ENCODE assay signal across 17 mouse cellular contexts in the genomic region with DNA sequence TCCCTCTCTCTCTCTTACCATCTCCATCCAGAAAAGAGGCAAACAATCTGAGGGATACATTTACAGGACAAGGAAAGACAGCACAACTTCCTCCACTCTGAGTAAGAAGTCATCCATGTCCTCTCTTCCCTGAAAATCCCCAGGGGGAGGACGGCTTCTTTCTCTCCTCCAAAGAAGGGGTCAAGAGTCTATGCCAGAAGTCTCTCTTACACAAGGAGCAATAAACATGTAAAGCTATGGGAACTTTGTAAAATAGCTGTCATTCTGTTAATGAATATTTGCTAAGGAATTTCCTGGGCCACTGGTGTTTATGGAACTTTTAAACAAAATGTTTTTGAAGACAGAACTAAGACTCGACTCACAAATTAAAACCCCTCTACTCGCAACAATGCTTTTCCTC.
A peak's percentile ranks its signal among the peaks of the same experiment; 100 is the strongest.
DNase-seq lines count a peak whose midpoint lies in the region; ATAC-seq lines count a peak whose summit lies in the region.
"Had no signal": no experiment of that assay in that cellular context is flagged by ENCODE, and none has a peak within 500 bp of the region (broad histone marks: within the 10 kb centered on the region; RNA-seq: fewer than 3 reads in every experiment).

No protein-coding gene starts in this region.

- no peaks in the 10 kb centered on the region for H3K27me3 ChIP-seq in embryonic facial prominence, embryonic 15.5 days
- H3K27me3 ChIP-seq in embryonic facial prominence, embryonic 10.5 days (replicated peaks; ENCODE audit: low read depth, poor library complexity, severe bottlenecking) = no peaks in the 10 kb centered on the region
- no peaks in the 10 kb centered on the region for H3K27me3 ChIP-seq in lung, embryonic 15.5 days
- H3K27me3 ChIP-seq in hindbrain, embryonic 10.5 days (ENCODE audit: insufficient read depth, poor library complexity, severe bottlenecking) = no peaks in the 10 kb centered on the region
- H3K27me3 ChIP-seq: CH12.LX; liver, embryonic 13.5 days had no signal

- H3K27ac ChIP-seq in embryonic facial prominence, embryonic 15.5 days (replicated peaks) = 0 out of 2 replicates have a peak overlapping the region, but pooled peaks have one; percentile 51
- no peak overlapping the region for H3K27ac ChIP-seq in embryonic facial prominence, embryonic 10.5 days (replicated peaks)
- H3K27ac ChIP-seq in lung, embryonic 15.5 days = peak overlapping the region; percentile 49
- H3K27ac ChIP-seq in hindbrain, embryonic 10.5 days = no peak overlapping the region
- H3K27ac ChIP-seq: liver, embryonic 13.5 days had no signal

- H3K4me2 ChIP-seq in embryonic facial prominence, embryonic 15.5 days (replicated peaks) = no peak overlapping the region
- no peak overlapping the region for H3K4me2 ChIP-seq in lung, embryonic 15.5 days
- H3K4me2 ChIP-seq: liver, embryonic 13.5 days; midbrain, embryonic 11.5 days had no signal

- no peaks in the 10 kb centered on the region for H3K9me3 ChIP-seq in embryonic facial prominence, embryonic 15.5 days (replicated peaks)
- no peaks in the 10 kb centered on the region for H3K9me3 ChIP-seq in embryonic facial prominence, embryonic 10.5 days
- no peaks in the 10 kb centered on the region for H3K9me3 ChIP-seq in lung, embryonic 15.5 days
- H3K9me3 ChIP-seq in hindbrain, embryonic 10.5 days = no peaks in the 10 kb centered on the region
- H3K9me3 ChIP-seq: liver, embryonic 13.5 days had no signal

- no peak overlapping the region for H3K9ac ChIP-seq in embryonic facial prominence, embryonic 15.5 days
- H3K9ac ChIP-seq in lung, embryonic 15.5 days = no peak overlapping the region
- H3K9ac ChIP-seq: liver, embryonic 13.5 days had no signal

- no peak for DNase-seq in embryonic facial prominence, embryonic 10.5 days (ENCODE audit: low spot score)
- no peak for DNase-seq in lung, postnatal 4 days
- DNase-seq in lung, postnatal 14 days = peak; percentile 23
- DNase-seq in thymus, postnatal 25 days = no peak
- no peak for DNase-seq in thymus, adult 18-20 months
- DNase-seq in hindbrain, embryonic 10.5 days (ENCODE audit: low spot score) = no peak
- DNase-seq: adrenal gland, adult 2 months; cerebellum, adult 9-11 months; heart, postnatal 10 days; liver, embryonic 13.5 days; right cerebral cortex, adult 18-20 months had no signal

- ATAC-seq in embryonic facial prominence, embryonic 15.5 days (ENCODE audit: insufficient number of reproducible peaks, low FRiP score, low TSS enrichment, low read depth) = no peak
- peak; percentile 60; the same call in 1 of the 2 replicates for ATAC-seq in lung, embryonic 15.5 days (ENCODE audit: borderline replicate concordance, extremely low read depth, low FRiP score, low TSS enrichment)
- ATAC-seq: inflammation-experienced regulatory T-cells, adult 6 months had no signal

- no peak overlapping the region for H3K4me3 ChIP-seq in embryonic facial prominence, embryonic 15.5 days (replicated peaks)
- H3K4me3 ChIP-seq in embryonic facial prominence, embryonic 10.5 days = no peak overlapping the region
- no peak overlapping the region for H3K4me3 ChIP-seq in lung, embryonic 15.5 days
- H3K4me3 ChIP-seq in hindbrain, embryonic 10.5 days = no peak overlapping the region
- H3K4me3 ChIP-seq: liver, embryonic 13.5 days; myocyte had no signal

- WGBS in embryonic facial prominence, embryonic 15.5 days = 63% methylated on average over 3 of the region's 3 CpGs
- 77% methylated on average over 3 of the region's 3 CpGs for WGBS in embryonic facial prominence, embryonic 10.5 days
- WGBS in lung, embryonic 15.5 days = 40% methylated on average over 3 of the region's 3 CpGs
- 81% methylated on average over 3 of the region's 3 CpGs for WGBS in hindbrain, embryonic 10.5 days

- peaks cover 14% of the 10 kb centered on the region for H3K4me1 ChIP-seq in embryonic facial prominence, embryonic 15.5 days
- H3K4me1 ChIP-seq in embryonic facial prominence, embryonic 10.5 days = no peaks in the 10 kb centered on the region
- H3K4me1 ChIP-seq in lung, embryonic 15.5 days = peaks cover 20% of the 10 kb centered on the region
- H3K4me1 ChIP-seq in hindbrain, embryonic 10.5 days (replicated peaks) = no peaks in the 10 kb centered on the region
- H3K4me1 ChIP-seq: liver, embryonic 13.5 days had no signal

- no peaks in the 10 kb centered on the region for H3K36me3 ChIP-seq in embryonic facial prominence, embryonic 15.5 days
- H3K36me3 ChIP-seq in embryonic facial prominence, embryonic 10.5 days (replicated peaks) = no peaks in the 10 kb centered on the region
- H3K36me3 ChIP-seq in lung, embryonic 15.5 days = no peaks in the 10 kb centered on the region
- H3K36me3 ChIP-seq in hindbrain, embryonic 10.5 days = no peaks in the 10 kb centered on the region
- H3K36me3 ChIP-seq: liver, embryonic 13.5 days had no signal

Comparison
In these comparisons a context has a peak if more than half of its experiments do, and no peak if none do; other contexts are left out.
1. H3K27ac ChIP-seq: peak in embryonic facial prominence, embryonic 15.5 days (single experiment) and lung, embryonic 15.5 days (single experiment); none in embryonic facial prominence, embryonic 10.5 days (single experiment) and hindbrain, embryonic 10.5 days (single experiment).